Mouse (Mus musculus): Measurements from ENCODE around the gene Fbn1.
A peak's percentile ranks its signal among the peaks of the same experiment; 100 is the strongest.

Fbn1 gene

GRCm38 (mm10) chr2:125386221-125386965 lies 121.4 kb downstream of the Fbn1 start:
- DNase-seq = no peak

GRCm38 (mm10) chr2:125384941-125385340 lies 122.9 kb downstream of the Fbn1 start:
- DNase-seq = no peak

- no peak for DNase-seq
Measured at GRCm38 (mm10) chr2:125384415-125384814, 123.4 kb downstream of the Fbn1 start.

- no peak for DNase-seq
Measured at GRCm38 (mm10) chr2:125383273-125383641, 124.5 kb downstream of the Fbn1 start.

DNA sequence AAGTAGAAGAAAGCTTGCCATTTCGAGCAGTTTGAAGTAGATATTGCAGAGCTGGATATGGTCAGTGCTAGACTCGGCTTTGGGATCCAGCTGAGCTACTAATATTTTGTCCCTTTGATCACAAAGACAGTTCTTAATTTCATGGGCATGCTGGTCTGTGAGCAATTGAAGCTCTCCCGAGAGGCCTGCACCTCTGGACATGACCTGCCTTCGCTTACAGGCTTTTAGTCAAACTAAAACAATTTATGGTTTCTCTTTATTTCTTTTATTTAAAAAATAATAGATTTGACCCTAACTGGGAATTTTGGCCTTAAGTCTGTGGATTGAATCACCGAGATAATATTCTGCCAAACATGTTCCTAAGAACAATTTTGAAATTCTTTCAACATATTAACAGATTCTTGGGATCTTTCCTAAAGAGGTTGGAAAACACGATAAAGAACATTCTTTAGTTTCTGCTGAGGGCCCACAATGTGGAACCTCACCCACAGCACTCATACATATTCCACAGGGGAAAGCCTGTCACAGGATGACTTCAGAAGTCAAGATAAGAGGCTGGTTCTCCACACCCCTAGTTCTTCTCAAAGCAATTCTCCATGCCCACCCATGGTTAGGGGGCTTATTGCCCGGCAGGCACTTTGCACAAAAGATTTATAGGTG lies 125.0 kb downstream of the Fbn1 start:
- no peak for DNase-seq

DNA sequence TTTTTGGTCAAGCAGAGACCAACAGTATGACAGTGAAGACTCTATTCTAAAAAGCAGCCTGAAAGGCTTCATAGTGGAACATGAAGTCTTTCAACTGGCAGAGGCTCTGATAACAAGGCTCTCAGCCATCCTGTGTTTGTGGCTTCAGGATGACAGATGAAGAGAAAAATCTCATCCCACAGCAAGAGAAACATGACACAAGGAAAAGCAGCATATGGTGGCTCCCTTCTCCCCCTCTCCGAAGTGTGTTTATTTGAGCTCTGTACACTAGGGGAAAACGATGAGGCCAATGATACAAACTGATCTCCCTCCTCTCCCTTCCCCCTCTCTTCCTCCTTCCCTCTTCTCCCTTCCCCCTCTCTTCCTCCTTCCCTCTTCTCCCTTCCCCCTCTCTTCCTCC lies 127.7 kb downstream of the Fbn1 start:
- DNase-seq = no peak

DNA sequence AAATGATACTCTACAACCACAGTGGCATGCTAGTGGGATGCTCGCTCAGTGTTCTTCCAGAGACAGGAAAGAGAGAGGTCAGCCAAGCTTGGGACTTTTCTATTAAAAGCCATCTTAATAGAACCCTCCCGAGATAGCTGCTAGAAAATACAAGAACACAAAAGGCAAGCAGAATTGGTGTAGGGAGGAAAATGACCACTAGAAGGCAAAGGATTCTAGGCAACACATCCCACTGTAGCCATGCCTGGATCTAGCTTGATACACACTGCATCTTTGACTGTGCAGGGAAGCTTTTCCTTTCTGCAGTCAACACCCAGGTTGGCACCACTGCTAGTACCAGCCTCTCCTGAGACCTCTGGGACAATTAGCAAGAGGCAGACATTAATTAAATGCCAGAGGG lies 128.6 kb downstream of the Fbn1 start:
- no peak for DNase-seq

DNA sequence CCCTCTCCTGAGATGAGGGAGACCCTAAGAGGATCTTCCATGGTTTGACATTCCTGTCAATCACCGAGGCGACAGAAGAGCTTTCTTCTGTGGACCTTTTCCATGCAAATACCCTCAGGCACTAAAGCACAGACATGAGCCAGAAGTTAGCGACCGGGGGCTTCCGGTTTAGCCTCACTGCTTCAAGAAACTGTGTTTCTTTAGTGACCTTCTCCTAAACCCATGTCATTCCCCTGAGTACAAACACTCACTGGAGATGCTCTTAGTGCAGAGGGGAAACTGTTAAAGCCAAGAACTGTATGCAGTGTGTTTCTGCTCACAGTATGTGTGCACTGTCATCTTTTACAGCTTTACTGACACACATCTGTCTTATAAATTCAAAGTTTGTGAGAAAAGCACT lies 131.9 kb downstream of the Fbn1 start:
- DNase-seq = no peak

GRCm38 (mm10) chr2:125375301-125375700 lies 132.5 kb downstream of the Fbn1 start:
- no peak for DNase-seq

GRCm38 (mm10) chr2:125369666-125370065 lies 138.1 kb downstream of the Fbn1 start:
- DNase-seq = no peak

DNA sequence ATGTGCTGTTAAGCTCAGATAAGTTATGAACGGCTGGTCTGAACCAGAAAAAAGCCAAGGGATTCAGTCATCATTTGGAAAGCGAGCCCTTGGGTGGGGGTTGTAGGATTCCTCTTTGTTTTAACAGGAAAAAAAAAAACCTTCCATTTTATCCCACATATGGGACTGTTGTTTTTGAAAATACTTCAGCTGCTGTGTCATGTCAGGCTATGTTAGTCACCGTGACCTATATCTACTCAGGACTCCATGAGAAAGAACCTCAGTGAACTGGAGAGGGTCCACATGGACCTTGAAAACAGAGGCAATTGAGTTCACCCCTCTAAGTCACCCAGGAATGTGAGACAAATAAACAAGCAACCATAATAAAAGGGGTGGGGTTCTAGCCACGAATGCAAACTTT lies 139.2 kb downstream of the Fbn1 start:
- peak in 1 of 2 experiments; percentile 34 for DNase-seq

DNA sequence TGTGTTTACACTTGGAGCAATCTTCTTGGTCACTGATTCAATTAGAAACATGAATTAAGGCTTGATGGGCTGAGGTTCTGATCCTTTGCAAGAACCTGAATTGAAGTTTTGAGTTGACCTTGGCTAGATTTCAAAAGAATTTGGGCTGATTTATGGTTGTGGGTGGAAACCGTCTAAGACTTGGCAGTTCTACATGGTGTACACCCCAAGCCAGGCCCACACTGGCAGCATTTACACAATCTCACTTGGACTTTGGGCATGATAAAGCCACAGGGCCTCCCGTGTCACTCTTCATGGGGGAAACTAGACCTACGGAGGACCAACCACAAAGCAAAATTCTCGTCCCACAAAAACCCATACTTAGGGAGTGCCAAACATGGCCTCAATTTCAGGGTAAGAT lies 146.1 kb downstream of the Fbn1 start:
- no peak for DNase-seq

DNA sequence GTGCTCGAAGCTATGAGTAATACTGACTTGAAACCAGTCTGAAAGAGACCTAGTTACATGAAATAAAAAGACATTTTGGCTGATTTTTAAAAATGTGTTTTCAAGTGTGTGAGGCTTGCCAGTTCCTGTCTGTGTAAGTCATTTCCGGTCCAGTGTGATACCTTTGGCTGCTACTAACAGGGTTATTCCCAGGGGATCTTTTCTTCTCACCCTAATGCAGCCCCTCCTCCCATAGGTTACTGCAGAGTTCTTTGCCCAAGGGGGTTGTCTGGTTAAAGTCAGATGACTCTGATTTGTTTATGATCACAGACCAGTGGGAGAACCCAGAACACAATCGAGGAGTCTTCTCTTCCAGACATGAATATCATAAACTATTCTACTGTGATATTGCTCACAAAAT lies 151.3 kb downstream of the Fbn1 start:
- no peak for DNase-seq

DNA sequence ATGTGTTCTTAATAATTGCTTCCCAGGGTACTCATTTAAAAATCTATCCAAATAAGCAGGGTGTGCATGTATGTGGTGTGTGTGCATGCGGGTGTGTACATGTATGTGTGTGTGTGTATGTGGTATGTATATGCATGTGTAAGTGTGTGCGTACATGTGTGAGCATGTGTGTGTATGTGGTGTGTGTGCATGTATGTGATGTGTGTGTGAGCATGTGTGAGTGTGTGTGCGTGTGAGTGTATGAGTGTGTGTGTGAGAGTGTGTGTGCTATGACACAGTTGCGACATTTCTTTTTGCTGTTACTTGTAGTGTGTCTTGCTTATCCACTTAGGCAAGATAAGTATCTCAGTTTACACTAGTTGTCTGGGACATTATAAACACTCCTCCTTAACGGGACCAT lies 151.7 kb downstream of the Fbn1 start:
- DNase-seq = no peak

DNA sequence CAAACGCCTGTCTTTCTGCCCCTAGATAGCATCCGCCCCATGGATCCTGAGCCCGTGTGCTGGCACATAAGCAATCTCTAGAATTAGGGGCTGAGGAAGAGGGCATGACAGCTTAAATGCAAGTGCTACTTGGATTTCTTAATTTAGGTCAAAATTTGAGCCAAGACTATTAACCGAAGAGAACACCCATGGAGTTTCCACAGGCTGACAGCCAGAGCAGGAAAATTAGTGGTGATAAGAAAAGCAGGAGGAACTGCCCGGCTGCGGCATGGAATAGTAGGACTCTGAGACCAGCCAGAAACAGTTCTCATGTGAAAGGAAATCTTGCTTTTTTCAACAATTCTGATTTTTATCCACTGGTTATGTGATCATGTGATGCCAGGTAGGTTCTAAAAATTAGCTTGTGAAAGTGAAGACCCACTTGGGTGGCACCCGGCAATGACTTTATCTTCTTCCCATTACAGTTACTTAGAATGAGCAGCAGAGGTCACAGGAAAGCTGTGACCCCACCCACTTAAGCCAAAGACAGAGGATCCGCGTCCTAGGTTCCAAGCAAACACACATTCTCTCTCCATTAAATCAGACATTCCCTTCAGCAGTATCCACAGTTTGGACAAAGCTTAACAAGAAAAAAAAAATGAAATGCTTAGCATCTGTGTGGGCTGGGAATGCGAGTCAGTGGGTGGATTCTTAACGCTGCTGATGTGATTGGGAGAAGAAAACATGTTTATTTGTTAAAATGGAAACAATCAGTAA lies 152.4 kb downstream of the Fbn1 start:
- peak; percentile 40 to 48 for DNase-seq

GRCm38 (mm10) chr2:125354587-125354986 lies 153.2 kb downstream of the Fbn1 start:
- no peak for DNase-seq

GRCm38 (mm10) chr2:125349144-125349543 lies 158.6 kb downstream of the Fbn1 start:
- peak; percentile 32 to 56 for DNase-seq

- DNase-seq = peak in 1 of 2 experiments; percentile 40
Measured at GRCm38 (mm10) chr2:125342181-125342950, 165.4 kb downstream of the Fbn1 start.

- no peak for DNase-seq
Measured at GRCm38 (mm10) chr2:125340381-125340780, 167.4 kb downstream of the Fbn1 start.

DNA sequence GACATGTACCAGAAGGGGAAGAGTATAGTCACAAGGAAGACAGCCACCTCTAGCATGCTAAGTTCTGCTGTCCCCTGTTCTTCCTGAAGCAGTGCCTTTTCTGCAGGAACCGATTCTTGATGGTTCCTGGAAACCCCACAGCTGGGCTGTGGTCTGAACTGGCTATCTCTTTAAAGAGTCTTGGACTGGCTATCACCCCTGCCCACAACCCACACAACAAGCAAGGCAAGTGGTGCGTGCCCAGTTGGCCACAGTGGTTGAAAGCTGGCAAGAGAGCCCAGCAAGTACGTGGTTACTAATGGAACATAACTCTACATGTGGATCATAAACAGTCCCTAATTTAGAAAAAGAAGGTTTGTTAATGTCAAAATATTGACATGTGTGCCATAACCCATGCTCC lies 170.6 kb downstream of the Fbn1 start:
- no peak for DNase-seq

- no peak for DNase-seq
Measured at GRCm38 (mm10) chr2:125335206-125335605, 172.6 kb downstream of the Fbn1 start.

DNA sequence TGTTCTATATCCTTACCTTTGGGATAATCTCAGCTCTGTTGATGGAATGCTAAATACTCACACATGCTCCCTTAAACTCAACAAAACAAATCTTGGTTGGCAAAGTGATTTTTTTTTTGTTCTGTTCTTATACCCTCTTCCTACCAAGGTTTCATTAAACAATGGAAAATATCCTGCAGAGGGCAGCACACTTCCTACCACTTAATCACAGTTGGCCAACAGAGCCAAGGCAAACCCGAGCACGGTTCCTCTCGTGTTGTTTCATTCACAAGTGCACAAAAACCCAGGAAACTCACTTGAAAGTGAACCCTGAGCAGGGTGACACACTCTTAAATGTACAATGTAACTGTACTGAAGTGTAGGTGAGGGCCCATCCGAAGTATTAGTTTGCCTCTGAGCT lies 173.6 kb downstream of the Fbn1 start:
- peak in 1 of 2 experiments; percentile 30 for DNase-seq

- no peak for DNase-seq
Measured at GRCm38 (mm10) chr2:125331581-125331980, 176.2 kb downstream of the Fbn1 start.
